Mouse (Mus musculus) heart, adult 2 months (tissue): ENCODE measurements at regions not wholly inside any gene's neighbourhood (a gene's known extent, or its start where the extent isn't known, plus 50 kb on each side); places are given as distances from the start of the nearest gene placed in this dataset.

ENCODE experiments used
- CTCF ChIP-seq: fragments of 200-600 bp; IDR thresholded peaks from 2 replicates; pipeline ENCODE4 v1.8.1; 2022; ENCODE audit warnings: antibody characterized with exemption, mild to moderate bottlenecking, moderate library complexity
- EP300 ChIP-seq: fragments of 200-500 bp; IDR thresholded peaks from 2 replicates; pipeline ENCODE4 v1.6.1; 2011; ENCODE audit warnings: low read depth, low read length, control low read depth; ENCODE audit not compliant: insufficient read depth
- POLR2A ChIP-seq: fragments of 200-500 bp; IDR thresholded peaks from 2 replicates; pipeline ENCODE4 v1.6.1; 2011; ENCODE audit warnings: mild to moderate bottlenecking, low read depth, low read length, control low read depth; ENCODE audit not compliant: insufficient read depth

- TF ChIP-seq CTCF (no peak), POLR2A (no peak), EP300 (no peak)
Observed at GRCm38 (mm10) chr8:26815020-26815584, 162.0 kb upstream of the Zfp703 start.
